Mouse (Mus musculus) layer of hippocampus, postnatal 36 days (tissue): ENCODE data around the gene Pax2. TPM values are rescaled to one million over a fixed set of nuclear protein-coding genes. Genes with fewer than 3 reads are reported as not detected.

Experiments
- DNase-seq, 2 experiments: peaks; one replicate each; pipeline ENCODE4 v3.0.0; 2022
- total RNA-seq, 2 experiments: library from RNA; stranded (reverse); gene quantifications; 2 replicates each; pipeline ENCODE4 v1.2.3; 2021

Pax2 gene
- total RNA-seq, 2 experiments from 2014 or later, result 0.32 to 0.35 TPM

GRCm38 (mm10) chr19:44784391-44784790, 28.5 kb downstream of the Pax2 start:
- no peak for DNase-seq

GRCm38 (mm10) chr19:44788488-44788887, 32.6 kb downstream of the Pax2 start:
- DNase-seq, result no peak

GRCm38 (mm10) chr19:44791981-44792380, 36.1 kb downstream of the Pax2 start:
- DNase-seq, result no peak

GRCm38 (mm10) chr19:44797110-44798060, 41.5 kb downstream of the Pax2 start:
- no peak for DNase-seq

- DNase-seq, result no peak
Measured at GRCm38 (mm10) chr19:44798731-44799130, 42.9 kb downstream of the Pax2 start.

- no peak for DNase-seq
Measured at GRCm38 (mm10) chr19:44799156-44799555, 43.3 kb downstream of the Pax2 start.

GRCm38 (mm10) chr19:44800327-44800726, 44.5 kb downstream of the Pax2 start:
- DNase-seq, result no peak

GRCm38 (mm10) chr19:44808734-44809133, 52.9 kb downstream of the Pax2 start:
- DNase-seq, result no peak

- DNase-seq, result no peak
Measured at GRCm38 (mm10) chr19:44812666-44813429, 57.0 kb downstream of the Pax2 start.

GRCm38 (mm10) chr19:44815111-44815510, 59.3 kb downstream of the Pax2 start:
- DNase-seq, result no peak

- DNase-seq, result no peak
Measured at GRCm38 (mm10) chr19:44817403-44818128, 61.7 kb downstream of the Pax2 start.

GRCm38 (mm10) chr19:44818676-44819075, 62.8 kb downstream of the Pax2 start:
- DNase-seq, result no peak

GRCm38 (mm10) chr19:44821581-44821980, 65.7 kb downstream of the Pax2 start:
- peak; percentile 12 to 43 for DNase-seq

- DNase-seq, result no peak
Measured at GRCm38 (mm10) chr19:44822295-44822694, 66.5 kb downstream of the Pax2 start.

GRCm38 (mm10) chr19:44823657-44824056, 67.8 kb downstream of the Pax2 start:
- DNase-seq, result no peak

GRCm38 (mm10) chr19:44825216-44825768, 69.4 kb downstream of the Pax2 start:
- DNase-seq, result no peak

GRCm38 (mm10) chr19:44825819-44826218, 70.0 kb downstream of the Pax2 start:
- DNase-seq, result no peak

GRCm38 (mm10) chr19:44833391-44833790, 77.5 kb downstream of the Pax2 start:
- no peak for DNase-seq

GRCm38 (mm10) chr19:44834218-44835041, 78.6 kb downstream of the Pax2 start:
- no peak for DNase-seq

- DNase-seq, result peak in 1 of 2 experiments; percentile 17
Measured at GRCm38 (mm10) chr19:44835042-44835930, 79.4 kb downstream of the Pax2 start.
